Mouse (Mus musculus) neural tube, embryonic 10.5 days (tissue): Measurements from ENCODE around the gene Sgo2a.
"Not testable (repeated sequence)": the region's sequence is repeated elsewhere in the genome, so short reads cannot be mapped to it uniquely, and the experiment has no call there.

Experiments
- DNase-seq: peaks from one replicate; pipeline ENCODE4 v3.0.0-alpha.2; 2017; ENCODE audit warnings: low spot score; ENCODE audit errors: extremely low spot score

Sgo2a gene

DNA sequence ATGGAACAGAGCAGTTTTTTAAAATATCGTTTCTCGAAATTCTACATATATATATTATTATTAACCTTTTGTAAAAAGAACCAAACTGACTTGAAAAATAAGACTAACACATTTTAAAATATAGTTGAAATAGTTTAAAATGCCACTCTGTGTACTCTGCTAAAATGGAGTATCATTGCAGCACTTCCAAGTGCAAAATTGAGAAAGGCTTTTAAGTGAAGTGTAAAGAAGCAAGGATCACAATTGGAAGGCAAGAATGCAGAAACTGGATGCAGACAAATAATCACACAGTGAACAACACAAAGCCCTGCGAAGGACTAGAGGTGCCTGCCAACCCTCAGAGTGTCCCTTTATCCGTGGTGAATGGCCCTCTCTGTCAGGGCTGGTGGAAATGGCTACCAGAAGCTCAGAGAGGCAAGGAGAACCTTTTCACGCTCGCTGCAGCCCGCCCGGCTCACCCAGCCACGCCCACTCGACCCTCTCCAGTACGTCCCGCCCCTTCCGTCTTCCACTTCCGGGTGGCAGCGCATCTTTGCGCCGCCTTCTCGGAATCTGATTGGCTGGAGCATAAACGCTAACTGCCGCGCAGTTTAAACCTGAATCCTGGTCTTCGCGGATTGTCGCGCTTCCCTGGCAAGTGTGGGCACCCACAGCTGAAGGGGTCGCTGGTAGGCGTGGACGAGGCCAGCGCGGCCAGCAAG, at the start of gene Sgo2a:
TSS of gene Sgo2a (plus strand) at position 540 of the 701 bp plus-strand sequence.
- peak; percentile 96 for DNase-seq

DNA sequence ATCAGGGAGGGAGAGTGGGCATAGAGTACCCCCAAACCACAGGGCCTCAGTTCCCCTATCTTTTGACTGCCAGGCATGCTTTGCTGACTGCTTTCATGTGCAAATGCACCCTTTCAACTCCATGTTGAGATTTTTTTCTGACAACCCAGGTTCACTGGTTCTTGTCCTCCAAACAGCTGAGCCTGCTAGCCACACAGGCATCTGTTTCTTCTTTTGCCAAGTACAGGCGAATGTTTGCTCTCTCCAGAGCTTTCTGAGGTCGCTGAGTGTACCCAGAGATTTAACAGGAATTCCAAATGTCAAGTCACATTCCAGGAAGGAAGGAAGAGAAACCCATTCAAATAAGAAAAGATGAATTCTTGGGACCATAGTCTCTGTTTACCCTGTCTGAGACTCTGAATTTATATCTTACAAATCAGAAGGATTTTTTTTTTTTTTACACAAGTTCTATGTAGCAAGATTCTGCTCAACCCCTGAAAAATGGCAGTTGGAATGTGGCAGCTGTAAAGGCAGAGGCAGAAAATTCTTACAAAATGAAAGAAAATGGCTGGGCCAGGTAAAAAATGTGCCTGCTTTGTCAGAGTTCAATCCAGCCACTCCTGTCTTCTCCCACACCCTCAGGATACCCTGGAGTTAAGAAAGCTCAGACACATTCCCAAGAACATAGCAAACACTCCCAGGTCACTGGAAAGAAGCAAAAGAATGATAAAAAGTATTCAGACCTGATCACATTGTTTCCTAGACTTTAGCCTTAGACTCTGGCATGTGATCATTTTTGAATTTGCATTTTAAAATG, 48.0 kb upstream of the Sgo2a start:
- DNase-seq = no peak

DNA sequence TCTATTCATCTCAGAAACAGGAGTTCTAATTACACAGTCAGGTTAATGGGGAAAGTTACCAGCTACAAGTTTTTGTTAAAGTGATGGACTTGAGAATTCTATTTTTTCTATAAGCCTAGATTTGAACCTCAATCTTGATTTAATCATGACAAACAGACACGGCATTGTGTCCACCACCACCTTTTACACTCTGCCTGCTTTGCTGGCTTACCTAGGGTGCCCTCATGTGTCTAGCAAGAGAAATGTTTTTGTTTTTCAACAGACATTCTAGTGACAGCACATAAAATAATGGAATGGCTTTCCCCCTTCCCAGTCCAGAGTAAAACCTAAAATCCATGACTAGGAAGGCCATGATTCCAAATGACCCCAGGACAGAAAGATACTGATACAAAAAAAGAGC, 46.6 kb upstream of the Sgo2a start:
- no peak for DNase-seq

DNA sequence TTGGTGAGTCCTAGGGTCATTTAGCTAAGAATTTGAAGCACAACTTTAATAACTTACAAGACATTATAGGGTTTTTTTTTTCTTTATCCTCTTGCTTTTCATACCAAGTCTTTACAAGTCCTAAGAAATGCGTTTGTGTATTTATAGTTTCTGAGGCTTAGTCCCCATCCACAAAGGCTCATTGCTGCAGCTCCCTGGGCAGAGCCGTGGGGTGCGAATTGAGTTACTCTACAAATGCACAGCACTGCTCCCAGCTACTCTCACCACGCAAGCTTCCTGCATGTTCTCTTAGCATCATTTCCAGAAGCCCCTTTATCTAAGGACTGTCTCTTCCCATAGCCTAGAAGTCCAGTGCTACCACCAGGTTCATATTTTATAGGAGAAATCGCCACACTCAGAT, 46.1 kb upstream of the Sgo2a start:
- DNase-seq = no peak

DNA sequence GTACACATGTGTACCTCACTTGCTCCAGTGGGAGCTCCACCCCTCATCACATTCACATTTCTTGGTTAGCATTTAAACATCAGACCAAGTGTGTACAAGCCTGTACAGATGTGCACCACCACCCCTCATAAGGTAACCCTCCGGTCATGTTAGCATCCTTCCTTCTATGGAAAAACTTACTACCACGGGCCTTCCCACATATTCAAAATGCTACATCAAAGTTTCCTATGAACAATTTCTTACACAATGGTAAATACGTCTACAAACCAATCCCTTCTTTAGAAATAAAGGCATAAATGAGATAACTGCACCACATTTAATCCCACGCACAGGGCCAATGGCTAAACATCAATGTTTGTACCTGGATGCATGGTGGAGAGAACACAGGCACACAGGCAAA, 43.3 kb upstream of the Sgo2a start:
- DNase-seq = no peak

DNA sequence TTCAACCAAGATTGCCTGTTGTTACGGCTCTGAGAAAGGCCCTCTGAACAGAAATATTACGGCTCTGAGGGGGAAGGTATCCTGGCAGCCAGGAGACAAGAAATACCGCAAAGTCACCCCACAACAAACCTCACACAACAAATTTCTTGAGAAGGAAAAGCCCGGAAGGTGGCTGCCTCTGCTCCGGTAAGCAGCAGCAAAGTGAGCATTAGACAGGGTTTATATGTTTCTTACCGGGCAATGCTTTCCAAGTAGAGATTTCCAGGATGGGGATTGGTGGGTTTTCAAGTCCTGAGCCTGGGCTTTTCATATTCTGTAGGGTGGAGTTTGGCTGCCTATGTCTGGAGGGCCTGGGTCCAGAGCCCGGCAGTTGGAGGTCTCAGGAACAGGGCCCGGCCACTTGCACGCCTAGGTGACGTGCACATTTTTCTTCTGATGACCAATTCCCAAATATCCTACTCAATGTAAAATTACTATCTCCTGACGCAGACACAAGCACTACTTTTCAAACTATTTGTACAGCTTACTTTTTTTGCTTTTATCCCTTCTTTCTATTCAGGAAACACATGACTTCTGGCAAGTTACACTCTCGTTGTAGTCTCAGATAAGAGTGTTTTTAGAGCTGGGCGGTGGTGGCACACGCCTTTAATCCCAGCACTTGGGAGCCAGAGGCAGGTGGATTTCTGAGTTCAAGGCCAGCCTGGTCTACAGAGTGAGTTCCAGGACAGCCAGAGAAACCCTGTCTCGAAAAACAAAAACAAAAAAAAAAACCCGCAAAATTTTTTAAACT, 42.0 kb upstream of the Sgo2a start:
- no peak for DNase-seq

DNA sequence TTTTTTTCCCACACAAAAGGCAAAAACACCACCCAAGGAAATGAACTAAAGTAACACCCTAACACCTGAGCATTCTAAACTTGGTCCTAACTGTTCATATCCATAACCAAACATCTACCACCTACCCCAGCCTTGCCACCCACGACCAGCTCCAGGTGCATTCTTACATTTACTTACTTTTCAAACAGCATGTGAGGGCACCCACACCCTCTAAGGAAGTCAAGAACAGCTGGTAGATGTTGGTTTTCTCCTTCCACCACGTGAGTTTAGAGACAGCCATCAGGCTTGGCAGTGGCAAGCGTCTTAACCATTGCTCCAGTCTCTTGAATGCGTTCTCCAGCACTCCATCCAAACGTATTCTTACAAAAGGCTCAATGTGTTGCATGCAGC, 41.4 kb upstream of the Sgo2a start:
- no peak for DNase-seq

DNA sequence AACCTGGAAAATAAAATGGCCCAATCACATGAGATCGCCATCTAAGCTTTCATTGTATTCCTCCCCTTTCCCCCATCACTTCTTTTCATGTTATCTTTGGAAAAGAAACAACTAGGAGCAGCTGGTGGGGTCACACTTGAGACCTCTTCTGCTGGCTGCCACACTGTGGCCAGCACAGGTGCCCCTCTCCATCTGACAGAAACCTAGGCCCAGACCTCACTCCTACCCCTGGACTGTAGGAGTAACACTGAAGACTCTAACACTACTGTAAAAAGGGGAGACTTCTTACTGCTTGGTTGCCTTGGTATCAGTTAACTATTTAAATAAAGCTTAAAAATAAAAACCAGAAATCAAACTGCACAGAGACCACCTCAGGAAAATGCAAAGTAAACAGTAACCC, 40.0 kb upstream of the Sgo2a start:
- DNase-seq = no peak

DNA sequence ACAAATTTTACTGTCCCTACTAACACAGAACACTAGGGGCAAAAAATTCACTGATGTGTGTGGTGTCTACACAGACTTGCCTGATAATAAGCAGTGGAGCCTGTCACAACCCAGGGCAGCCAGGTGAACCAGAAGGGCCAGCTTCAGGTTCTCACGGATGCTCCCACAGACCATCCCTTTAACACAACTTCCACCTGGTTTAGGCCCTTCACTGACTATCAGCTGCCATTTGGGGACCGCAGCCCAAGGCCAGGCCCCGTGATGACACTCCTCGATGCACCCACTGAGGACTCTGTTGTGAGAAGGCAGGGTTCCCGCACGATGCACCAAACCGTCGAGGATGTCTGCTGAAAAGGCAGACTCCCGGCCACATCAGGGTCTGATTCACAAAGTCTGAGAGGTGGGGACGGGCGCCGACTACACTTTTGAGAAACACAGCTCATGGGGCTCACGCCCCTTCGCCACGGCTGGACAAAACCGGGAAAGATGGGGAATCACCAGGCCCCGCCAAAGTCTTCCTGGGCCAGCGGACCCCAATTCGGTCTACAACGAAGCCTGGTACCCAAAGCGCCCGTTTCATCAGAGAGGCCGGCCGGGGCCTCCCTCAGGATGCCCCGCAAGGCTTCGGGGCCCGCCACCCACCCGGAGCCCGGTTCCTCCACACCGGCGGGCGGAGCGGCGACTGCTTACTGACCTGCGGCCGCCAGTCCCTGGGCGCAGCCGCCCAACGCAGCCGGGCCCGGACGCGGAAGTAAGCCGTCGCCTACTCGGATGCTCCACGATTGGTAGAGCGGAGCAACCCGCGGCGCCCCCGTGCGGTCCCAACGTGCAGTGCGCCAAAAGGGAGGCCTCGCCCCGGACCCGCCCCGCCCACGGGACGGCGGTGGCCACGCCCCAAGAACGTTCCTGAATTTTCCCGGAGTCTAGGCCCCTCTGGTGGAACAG, 26.2 kb upstream of the Sgo2a start:
- DNase-seq = peak; percentile 97

DNA sequence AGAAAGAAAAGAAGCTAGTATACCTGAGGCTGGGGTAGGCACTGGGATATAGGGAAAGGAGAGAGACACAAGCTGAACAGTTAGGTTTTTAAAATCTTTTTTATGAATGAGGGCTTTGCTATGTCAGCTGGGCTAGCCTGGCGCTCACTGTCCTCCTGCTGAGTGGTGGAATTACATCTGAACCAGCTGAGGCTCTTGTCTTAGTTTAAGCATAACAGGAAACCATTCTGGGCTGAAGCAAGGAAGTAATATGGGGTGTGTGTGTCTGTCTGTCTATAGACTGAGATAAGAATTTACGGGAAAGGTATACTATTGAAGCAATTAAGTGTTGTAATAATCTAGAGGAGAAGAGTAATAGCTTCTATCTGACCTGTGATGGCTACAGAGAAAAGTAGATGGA, 24.2 kb upstream of the Sgo2a start:
- DNase-seq = no peak

DNA sequence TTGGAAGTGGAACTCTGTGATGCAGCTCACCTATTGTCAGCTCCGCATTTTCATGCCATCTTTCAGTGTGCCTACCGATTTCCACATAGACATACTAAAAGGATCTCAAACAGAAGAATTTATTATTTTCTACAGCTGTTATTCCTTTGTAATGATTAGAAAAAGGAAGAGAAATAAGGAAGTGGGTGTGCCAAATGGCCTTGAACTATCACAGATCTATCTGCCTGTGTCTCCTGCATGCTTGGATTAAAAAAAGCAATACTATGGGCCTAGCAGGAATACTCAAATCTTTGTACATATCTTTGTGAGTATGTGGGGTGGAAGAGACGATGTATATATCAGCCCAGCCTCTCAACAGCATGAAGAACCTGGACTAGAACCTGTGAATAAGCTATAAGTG, 18.9 kb upstream of the Sgo2a start:
- DNase-seq = no peak

DNA sequence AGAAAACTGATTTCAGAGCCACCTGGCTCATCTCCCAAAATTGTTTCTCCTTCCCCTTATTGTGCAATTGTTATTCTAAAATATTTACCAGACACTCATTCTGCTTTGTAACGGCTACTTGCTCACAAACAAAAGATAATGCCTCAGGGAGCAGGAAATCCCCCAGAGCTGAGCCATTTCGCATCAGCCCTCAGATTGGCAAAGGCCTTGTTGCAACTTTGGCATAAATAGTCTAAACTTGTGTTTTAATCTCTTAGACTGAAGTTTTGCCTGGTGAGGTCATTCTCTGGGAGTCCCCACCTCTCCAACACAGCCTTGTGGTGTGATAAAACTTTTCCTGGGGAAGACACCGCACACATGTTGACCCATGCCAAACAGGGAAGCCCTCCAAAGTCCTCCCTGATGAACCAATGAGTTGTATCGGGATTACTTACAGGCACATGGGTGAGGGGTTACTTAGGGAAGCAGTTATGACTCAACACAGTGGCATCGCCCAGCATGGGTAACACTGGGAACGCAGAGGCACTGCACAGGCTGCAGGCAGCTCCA, 6.6 kb upstream of the Sgo2a start:
- DNase-seq = no peak

DNA sequence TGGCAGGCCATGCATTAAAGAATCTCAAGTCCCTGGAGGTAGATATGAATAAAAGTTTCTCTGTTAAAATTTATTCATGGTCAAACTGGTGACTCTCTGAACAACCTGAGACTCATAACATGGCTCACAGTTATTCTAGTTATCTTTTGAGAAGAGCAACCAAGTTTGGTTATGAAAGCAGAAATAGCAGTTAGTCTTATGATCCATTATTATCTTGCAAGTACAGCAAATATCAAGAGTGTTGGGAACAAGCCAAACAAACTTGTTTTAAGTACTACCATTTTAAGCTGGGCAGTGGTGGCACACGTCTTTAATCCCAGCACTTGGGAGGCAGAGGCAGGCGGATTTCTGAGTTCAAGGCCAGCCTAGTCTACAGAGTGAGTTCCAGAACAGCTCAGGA, 4.5 kb upstream of the Sgo2a start:
- no peak for DNase-seq

DNA sequence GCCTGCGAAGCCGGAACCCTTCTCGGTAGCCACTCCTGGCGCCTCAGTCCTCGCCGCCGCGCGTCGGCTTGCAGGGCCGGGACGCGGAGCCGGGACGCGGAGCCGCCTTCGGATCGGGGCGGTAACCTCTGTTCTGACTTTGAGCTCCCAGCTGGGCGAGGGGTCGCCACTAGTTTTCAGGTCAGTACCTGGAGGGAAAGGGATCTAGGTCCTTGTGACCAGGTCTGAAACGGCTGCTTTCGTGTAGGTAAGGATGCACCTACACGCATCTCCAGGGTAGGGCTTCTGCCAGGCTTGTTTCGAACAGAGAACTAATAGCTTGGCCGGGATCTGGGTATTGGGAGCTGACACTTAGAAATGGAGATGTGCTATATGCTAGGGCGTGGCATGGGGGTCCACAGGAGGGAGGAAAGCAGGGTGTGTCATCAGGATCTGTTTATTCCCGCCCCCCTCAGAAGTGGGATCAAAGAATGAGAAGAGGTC, 403 bp downstream of the Sgo2a start:
- DNase-seq = no peak

DNA sequence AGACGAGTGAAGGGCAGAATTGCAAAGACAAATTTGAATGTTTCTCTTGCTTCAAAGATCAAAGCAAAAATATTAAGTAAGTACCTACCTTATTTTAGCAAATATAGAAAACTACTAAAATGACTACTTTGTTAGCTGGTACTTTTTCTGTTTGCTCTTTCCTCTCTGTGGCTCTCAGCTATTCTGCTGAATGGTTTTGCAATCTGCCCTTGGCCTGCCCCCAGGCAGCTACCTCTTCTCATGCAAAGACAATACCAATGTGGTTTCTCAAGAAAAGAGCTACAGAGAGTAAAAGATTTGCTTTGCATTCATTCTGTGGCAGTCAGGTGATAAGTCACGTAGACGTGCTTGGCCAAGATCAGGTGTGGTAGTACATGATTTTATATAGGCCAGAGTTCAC, 2.4 kb downstream of the Sgo2a start:
- DNase-seq = no peak

DNA sequence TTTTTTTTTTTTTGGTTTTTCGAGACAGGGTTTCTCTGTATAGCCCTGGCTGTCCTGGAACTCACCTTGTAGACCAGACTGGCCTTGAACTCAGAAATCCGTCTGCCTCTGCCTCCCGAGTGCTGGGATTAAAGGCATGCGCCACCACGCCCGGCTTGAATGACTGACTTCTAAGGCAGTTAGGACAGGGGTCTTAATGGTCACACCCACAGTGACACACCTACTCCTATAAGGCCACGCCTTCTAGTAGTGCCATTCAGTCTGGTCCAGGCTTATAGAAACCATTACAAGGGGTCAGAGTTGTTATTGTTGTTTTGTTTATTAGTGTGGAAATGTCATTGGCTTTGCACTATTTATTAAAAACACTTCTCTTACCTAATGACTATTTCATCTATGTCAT, 10.6 kb downstream of the Sgo2a start:
- not testable (repeated sequence) for DNase-seq

DNA sequence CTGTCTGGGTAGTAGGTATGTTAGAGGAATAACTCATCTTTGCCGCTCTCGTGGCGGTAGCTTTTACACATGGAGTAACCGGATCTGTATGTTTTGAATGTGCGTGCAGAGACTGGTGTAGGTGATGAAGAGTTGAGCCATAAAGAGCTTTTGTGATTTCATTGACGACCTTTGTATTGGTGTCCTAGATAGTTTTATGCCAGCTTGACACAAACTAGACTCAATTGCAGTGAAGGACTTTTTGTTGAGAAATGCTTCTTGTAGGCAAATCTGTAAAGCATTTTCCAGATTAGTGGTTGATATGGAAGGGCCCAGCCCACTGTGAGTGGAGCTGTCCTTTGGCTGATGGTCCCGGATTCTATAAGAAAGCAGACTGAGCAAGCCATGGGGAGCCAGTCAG, 23.1 kb downstream of the Sgo2a start, which contains the start of gene Kctd18:
TSS of gene Kctd18 (minus strand) at position 101 of the 400 bp plus-strand sequence.
- DNase-seq = no peak

DNA sequence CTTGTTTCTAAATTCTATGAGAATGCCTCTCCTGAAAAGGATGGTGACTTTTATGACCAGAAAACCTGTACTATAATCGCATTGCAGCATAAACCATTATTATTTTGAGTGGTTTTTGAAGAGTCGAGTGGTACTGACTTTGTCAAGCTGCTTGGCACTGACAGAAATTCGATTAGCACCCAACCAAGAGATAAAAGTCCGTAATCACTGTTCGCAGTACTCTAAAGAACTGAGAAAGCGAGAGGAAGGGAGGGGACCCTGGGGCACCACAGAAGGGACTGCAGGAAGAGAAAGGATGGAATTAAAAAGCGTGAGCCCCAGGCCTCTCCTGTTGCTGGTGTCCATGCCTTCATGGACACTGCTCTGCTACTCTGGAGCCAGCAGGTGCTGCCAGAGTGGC, 31.9 kb downstream of the Sgo2a start:
- no peak for DNase-seq

DNA sequence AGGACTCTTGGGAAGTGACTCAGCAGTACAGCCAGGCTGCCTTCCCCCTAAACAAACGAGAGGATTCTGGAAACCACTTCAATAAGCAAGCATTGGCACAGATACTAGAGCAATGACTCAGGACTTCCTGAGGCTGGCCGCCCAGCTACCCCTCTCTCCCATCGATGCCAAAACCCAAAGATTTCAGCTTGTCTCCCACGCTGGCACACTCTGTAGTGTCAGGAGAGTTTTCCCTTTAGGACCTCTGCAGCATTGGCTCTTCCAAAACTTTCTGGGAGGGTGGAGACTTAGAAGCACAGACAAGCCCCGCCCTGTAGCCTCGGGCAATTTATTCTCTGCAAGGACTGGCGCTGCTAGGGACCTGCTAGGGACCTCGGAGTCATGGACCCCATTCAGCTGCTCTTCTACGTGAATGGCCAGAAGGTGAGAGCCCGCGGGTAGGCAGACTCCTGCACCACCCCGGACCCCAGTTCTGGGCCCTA, 33.9 kb downstream of the Sgo2a start, which contains the start of gene Aox1:
TSS of gene Aox1 (plus strand) at position 296 of the 482 bp plus-strand sequence.
- peak; percentile 31 for DNase-seq

DNA sequence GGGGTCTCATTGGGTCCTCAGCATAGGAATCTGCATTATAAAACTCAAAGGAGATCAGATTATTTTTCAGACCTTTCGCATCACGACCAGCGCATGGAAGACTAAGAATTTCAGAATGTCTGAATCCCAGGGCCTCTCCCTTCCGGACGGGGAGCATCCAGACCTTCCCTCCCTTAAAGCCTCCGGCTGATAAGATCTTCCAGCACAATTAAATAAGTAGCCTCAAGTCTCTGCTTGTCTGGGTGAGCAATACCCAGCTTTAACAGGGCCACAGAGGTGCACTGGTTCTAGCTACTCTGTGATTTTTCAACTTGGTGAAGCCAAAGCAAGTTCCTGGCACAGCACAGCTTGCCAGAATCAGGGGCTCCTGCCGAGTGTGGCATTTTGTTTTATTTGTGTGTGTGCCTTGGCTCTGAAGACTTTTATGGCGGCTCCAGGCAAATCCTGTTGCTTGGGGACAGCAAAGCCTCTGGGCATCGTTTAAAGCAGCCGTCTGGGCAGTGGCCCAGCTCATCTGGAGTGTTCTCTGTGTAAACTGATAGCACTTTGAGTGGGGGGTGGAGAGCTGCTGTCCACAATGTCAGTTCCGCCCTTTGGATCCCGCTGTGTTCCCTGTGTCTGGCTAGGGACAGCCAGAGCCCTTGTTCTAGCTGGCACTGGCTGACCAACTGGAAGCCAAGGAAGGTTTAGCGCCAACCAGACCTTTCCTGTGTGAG, 34.5 kb downstream of the Sgo2a start:
- peak; percentile 31 for DNase-seq
